Mouse (Mus musculus) stomach, embryonic 14.5 days (tissue): ENCODE results near the gene Khdrbs1. TPM values are rescaled to one million over a fixed set of nuclear protein-coding genes. Genes with fewer than 3 reads are reported as not detected.
A peak's percentile ranks its signal among the peaks of the same experiment; 100 is the strongest.
"Not testable (repeated sequence)": the region's sequence is repeated elsewhere in the genome, so short reads cannot be mapped to it uniquely, and the experiment has no call there.

Experiments used
- ATAC-seq: fragments of 200-750 bp; cut with Nextera tagmentation; 2 replicates; pipeline ENCODE4 v1.8.0; 2017; ENCODE audit warnings: low read depth, moderate TSS enrichment; ENCODE audit not compliant: insufficient number of reproducible peaks, insufficient read depth, low FRiP score
- H3K27ac ChIP-seq: fragments of 300-500 bp; sonication (generic); 2 replicates; pipeline ENCODE4 v1.5.1; 2014; ENCODE audit warnings: mild to moderate bottlenecking, low read length, moderate library complexity, mixed read lengths
- H3K27me3 ChIP-seq: fragments of 300-500 bp; sonication (generic); 2 replicates; pipeline ENCODE4 v1.6.1; 2014; ENCODE audit warnings: low read length, control low read depth, mixed read lengths; ENCODE audit not compliant: control insufficient read depth, insufficient read depth
- H3K36me3 ChIP-seq: fragments of 300-500 bp; sonication (generic); 2 replicates; pipeline ENCODE4 v1.6.1; 2014; ENCODE audit warnings: mild to moderate bottlenecking, control low read depth, low read length, moderate library complexity, mixed read lengths; ENCODE audit not compliant: control insufficient read depth, insufficient read depth
- H3K4me1 ChIP-seq: fragments of 300-500 bp; sonication (generic); 2 replicates; pipeline ENCODE4 v1.6.1; 2014; ENCODE audit warnings: low read length, control low read depth, mixed read lengths; ENCODE audit not compliant: control insufficient read depth, insufficient read depth
- H3K4me2 ChIP-seq: fragments of 300-500 bp; sonication (generic); replicated peaks from 2 replicates; pipeline ENCODE4 v1.6.1; 2014; ENCODE audit warnings: low read depth, low read length, control low read depth
- H3K4me3 ChIP-seq: fragments of 300-500 bp; sonication (generic); 2 replicates; pipeline ENCODE4 v1.5.1; 2014; ENCODE audit warnings: low read depth, low read length, control low read depth
- H3K9ac ChIP-seq: fragments of 300-500 bp; sonication (generic); replicated peaks from 2 replicates; pipeline ENCODE4 v1.6.1; 2014; ENCODE audit warnings: low read depth, mild to moderate bottlenecking, control low read depth, low read length, moderate library complexity, mixed read lengths
- H3K9me3 ChIP-seq: fragments of 300-500 bp; sonication (generic); 2 replicates; pipeline ENCODE4 v1.6.1; 2016; ENCODE audit warnings: low read depth, low read length, control low read depth; ENCODE audit not compliant: control insufficient read depth
- WGBS: fragments of 180-500 bp; shearing (Covaris S2); extraction: QIAGEN DNeasy Blood & Tissue Kit; methylation state at CpG from one replicate; pipeline ENCODE4 v1.1.7; 2014; 5-methylcytosine and 5-hydroxymethylcytosine counted together
- polyA plus RNA-seq: library from polyadenylated mRNA; unstranded; fragments of >200 nt; fragmentation: Nextera tagmentation; extraction: Ambion mirVana; gene quantifications from 2 replicates; pipeline ENCODE4 v1.2.1, GENCODE M21; 2014

Khdrbs1 gene
- polyA plus RNA-seq, 1 experiment from 2014 or later = 95.5 TPM

- Histone ChIP-seq H3K27me3 (no peaks in the 10 kb centered on the region), H3K27ac (peak overlapping the region; percentile 84), H3K9ac (no peak overlapping the region), H3K9me3 (no peaks in the 10 kb centered on the region), H3K36me3 (peaks cover 37% of the 10 kb centered on the region), H3K4me2 (no peak overlapping the region), H3K4me3 (no peak overlapping the region), H3K4me1 (peaks cover 21% of the 10 kb centered on the region)
- peak; percentile 88; the same call in 1 of the 2 replicates for ATAC-seq
- WGBS = 19% methylated on average over 11 of the region's 11 CpGs
Measured at GRCm38 (mm10) chr4:129702454-129702853, 39.6 kb downstream of the Khdrbs1 start.

DNA sequence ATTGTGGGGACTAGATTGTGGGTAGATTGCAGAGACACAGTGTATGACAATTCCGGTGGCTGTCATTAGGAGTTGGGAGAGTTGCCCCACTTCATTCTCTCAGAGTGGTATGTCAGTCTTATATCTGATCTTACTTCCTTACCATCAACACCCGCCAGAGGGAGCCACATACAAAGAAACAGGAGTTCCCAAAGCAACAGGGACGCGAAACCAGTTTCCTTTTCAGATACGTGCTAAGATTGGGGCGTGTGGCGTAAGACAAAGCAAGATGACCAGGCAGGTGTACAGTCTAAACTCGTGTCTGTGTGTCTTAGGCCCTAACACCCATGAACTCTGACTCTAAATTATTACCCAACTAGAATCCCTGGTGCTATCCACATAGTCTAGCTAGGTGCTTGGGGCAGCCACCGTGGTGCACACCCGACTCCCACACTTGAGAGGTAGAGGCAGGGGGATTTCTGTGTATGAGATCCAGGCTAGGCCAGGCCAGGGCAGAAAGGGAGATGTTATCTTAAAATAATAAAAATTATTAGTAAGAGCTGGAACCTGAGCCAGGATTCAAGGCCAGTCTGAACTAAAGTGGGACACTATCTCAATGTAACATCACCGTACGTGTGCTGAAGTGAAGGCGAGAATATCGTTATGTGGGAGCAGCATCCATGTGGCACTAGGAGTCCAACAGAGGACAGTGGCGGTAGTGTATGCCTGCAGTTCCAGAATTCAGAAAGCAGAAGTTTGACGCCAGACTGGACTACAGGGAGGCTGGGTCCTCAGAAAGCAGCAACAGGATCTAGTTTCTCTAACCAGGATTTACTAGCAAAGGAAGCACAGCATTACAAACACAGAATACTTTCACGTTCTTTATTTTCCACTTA is 40.4 kb downstream of the Khdrbs1 start:
- Histone ChIP-seq H3K27me3 (no peaks in the 10 kb centered on the region), H3K4me3 (no peak overlapping the region), H3K9ac (no peak overlapping the region), H3K27ac (peak overlapping the region; percentile 84), H3K9me3 (no peaks in the 10 kb centered on the region), H3K4me1 (peaks cover 25% of the 10 kb centered on the region), H3K36me3 (peaks cover 35% of the 10 kb centered on the region), H3K4me2 (no peak overlapping the region)
- ATAC-seq = peak; percentile 43; the same call in 1 of the 2 replicates
- 46% methylated on average over 17 of the region's 17 CpGs for WGBS

DNA sequence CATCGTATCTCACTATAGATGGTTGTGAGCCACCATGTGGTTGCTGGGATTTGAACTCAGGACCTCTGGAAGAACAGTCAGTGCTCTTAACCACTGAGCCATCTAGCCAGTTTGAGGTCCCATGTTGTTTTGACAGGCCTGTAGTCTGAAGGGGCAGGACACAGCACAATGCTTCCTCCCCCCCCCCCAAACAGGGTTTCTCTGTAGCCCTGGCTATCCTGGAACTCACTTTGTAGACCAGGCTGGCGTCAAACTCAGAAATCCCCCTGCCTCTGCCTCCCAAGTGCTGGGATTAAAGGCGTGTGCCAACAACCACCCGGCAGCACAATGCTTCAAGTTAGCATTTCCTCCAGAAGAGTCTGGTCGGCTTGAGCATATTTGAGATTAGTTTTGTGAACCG is 41.4 kb downstream of the Khdrbs1 start:
- H3K4me3 ChIP-seq, H3K4me2 ChIP-seq, H3K9me3 ChIP-seq, H3K27me3 ChIP-seq, H3K9ac ChIP-seq, H3K27ac ChIP-seq, ATAC-seq: not testable (repeated sequence)
- Histone ChIP-seq H3K4me1 (peaks cover 26% of the 10 kb centered on the region), H3K36me3 (peaks cover 25% of the 10 kb centered on the region)
- 90% methylated on average over 6 of the region's 6 CpGs for WGBS

DNA sequence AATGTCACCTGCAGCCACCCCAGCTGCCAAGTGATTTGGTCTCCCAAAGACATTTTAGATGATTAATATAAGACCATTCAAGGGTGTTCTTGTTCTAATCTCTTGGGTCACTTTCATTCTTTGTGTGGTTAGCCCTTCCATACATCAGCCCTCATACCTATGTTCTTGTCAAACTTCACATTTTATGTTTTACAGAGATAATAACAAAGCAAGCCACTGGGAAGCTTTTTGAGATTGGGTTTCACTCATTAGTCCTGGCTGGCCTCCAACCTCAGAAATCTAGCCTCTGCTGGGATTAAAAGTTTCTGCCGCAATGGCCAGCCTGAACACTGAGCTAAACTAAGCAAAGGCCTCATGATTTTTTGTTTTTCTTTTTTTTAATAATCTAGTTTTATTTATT is 41.9 kb downstream of the Khdrbs1 start:
- Histone ChIP-seq H3K27ac (no peak overlapping the region), H3K27me3 (no peaks in the 10 kb centered on the region), H3K4me3 (no peak overlapping the region), H3K9me3 (no peaks in the 10 kb centered on the region), H3K4me1 (peaks cover 29% of the 10 kb centered on the region), H3K9ac (no peak overlapping the region), H3K4me2 (no peak overlapping the region), H3K36me3 (peaks cover 22% of the 10 kb centered on the region)
- WGBS = 41% methylated on average over 1 of the region's 1 CpGs
- no peak for ATAC-seq

GRCm38 (mm10) chr4:129697191-129697590 is 44.9 kb downstream of the Khdrbs1 start:
- peak overlapping the region; percentile 86 for H3K27ac ChIP-seq
- no peaks in the 10 kb centered on the region for H3K27me3 ChIP-seq
- ATAC-seq = no peak

DNA sequence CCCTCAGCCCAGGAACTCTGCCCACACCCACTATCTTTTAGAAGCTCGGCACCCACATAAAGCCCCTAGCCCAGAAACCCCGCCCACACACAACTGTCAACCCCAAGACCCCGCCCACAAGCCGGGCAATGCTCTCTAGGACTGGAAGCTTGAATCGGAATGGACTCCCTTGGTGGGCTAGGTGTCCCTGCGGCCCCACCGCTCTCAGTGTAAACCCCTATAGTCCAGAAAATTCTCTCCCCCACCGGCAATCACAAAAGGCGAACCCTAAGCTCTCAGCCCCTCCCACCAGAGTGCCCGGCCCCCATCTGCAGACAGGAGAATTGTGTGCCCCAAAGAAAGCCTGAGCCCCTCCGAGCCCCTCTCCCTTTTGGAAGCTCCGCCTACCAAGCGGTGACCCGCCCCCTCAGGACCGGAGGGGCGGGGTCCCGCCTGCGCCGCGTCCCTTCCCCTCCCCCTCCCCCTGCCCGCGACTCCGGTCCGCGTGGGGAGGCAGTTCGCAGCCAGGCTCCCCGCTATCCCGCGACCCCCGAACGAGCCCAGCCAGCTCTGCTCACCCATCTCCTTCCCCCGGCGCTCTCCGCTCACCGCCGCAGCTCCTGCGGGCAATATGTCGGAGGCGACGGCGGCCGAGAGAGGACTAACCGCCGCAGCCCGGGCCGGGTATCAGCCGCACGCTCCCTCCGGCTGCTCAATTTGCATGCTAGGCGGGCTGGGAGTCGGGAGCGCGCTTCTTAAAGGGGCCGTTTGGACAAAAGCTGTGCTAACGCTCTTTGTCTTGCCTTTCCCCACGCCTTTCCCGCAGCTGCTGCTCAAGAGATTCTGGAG is 45.7 kb downstream of the Khdrbs1 start, which contains the start of gene Tmem39b:
Tmem39b (minus strand) TSS at position 681 of the 828 bp plus-strand sequence.
- H3K9me3 ChIP-seq = no peaks in the 10 kb centered on the region
- H3K4me2 ChIP-seq = peak within 1 kb of the TSS; percentile 52
- H3K27me3 ChIP-seq = no peaks in the 10 kb centered on the region
- ATAC-seq = peak; percentile 89
- H3K36me3 ChIP-seq = peaks cover 16% of the 10 kb centered on the region
- under 1% methylated on average over 54 of the region's 57 CpGs for WGBS
- H3K4me1 ChIP-seq = peaks cover 8% of the 10 kb centered on the region
- H3K27ac ChIP-seq = peak within 1 kb of the TSS; percentile 86
- peak within 1 kb of the TSS; percentile 49 for H3K4me3 ChIP-seq
- peak within 1 kb of the TSS; percentile 45 for H3K9ac ChIP-seq

More at GRCm38 (mm10) chr4:129697191-129697590, 44.9 kb downstream of the Khdrbs1 start:
- H3K9ac ChIP-seq = peak overlapping the region; percentile 45
- H3K4me1 ChIP-seq = peaks cover 15% of the 10 kb centered on the region
- H3K4me2 ChIP-seq = peak overlapping the region; percentile 52
- peak overlapping the region; percentile 49 for H3K4me3 ChIP-seq
- H3K9me3 ChIP-seq = no peaks in the 10 kb centered on the region
- WGBS = 77% methylated on average over 7 of the region's 7 CpGs
- peaks cover 15% of the 10 kb centered on the region for H3K36me3 ChIP-seq

- WGBS = 20% methylated on average over 6 of the region's 6 CpGs
- H3K9ac ChIP-seq = peak overlapping the region; percentile 45; the same call in 1 of the 2 replicates
- H3K27me3 ChIP-seq = no peaks in the 10 kb centered on the region
Measured at GRCm38 (mm10) chr4:129695815-129696157, 46.3 kb downstream of the Khdrbs1 start.

GRCm38 (mm10) chr4:129684531-129684930 is 57.6 kb downstream of the Khdrbs1 start:
- 88% methylated on average over 6 of the region's 6 CpGs for WGBS
- Histone ChIP-seq H3K9me3 (no peaks in the 10 kb centered on the region), H3K9ac (no peak overlapping the region), H3K4me1 (no peaks in the 10 kb centered on the region), H3K36me3 (peaks cover 60% of the 10 kb centered on the region), H3K4me2 (no peak overlapping the region), H3K4me3 (no peak overlapping the region), H3K27me3 (no peaks in the 10 kb centered on the region), H3K27ac (no peak overlapping the region)
- ATAC-seq = no peak

More at GRCm38 (mm10) chr4:129695815-129696157, 46.3 kb downstream of the Khdrbs1 start:
- peaks cover 8% of the 10 kb centered on the region for H3K4me1 ChIP-seq
- peak overlapping the region; percentile 52 for H3K4me2 ChIP-seq
- H3K36me3 ChIP-seq = peaks cover 18% of the 10 kb centered on the region
- peak overlapping the region; percentile 86; the same call in 1 of the 2 replicates for H3K27ac ChIP-seq
- ATAC-seq = no peak
- H3K9me3 ChIP-seq = no peaks in the 10 kb centered on the region
- peak overlapping the region; percentile 49 for H3K4me3 ChIP-seq
